Mouse (Mus musculus): Measurements from ENCODE around the gene Aplf.

Gene Aplf

GRCm38 (mm10) chr6:87623151-87623550 lies 48.8 kb downstream of the Aplf start:
- DNase-seq = no peak

DNA sequence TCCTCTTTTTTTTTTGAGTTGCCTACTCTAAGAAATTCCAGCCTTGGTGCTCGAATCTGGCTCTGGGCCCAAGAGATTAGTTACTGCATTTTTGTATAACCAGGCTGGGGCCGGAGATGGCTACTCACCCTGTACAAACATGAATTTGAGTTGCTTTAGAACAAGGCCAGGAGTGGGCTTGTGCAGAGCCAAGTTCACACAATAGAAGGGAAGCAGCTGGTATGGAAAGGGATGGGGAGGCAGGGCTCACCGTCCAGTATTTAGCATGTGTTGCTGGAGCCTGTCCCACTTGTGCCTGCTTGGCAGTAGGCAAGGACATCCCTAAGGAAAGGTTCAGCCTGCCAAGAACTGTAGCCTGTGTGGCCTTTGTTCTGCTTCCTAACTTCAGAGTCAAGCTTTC lies 50.7 kb downstream of the Aplf start:
- peak; percentile 40 for DNase-seq

DNA sequence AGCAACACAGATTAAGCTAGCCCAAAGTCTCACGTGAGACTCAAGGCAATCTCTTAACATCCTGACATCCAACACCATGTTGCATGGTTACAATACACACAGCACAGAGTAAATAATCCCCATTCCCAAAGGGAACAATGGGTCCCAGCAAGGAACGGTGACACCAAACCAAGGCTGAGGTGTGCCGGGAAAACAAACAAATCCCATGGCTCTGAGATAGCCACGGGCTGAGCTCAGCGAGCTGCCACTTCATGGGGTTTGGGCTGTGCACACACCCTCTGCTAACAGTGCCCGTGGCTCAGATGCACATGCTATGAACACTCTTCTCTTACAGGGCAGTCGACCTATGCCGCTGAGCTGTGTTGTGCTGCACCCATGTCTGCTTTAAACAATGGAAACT lies 54.0 kb downstream of the Aplf start:
- no peak for DNase-seq

GRCm38 (mm10) chr6:87615696-87616083 lies 56.3 kb downstream of the Aplf start:
- DNase-seq = no peak

- DNase-seq = peak; percentile 53
These were observed 56.9 kb downstream of the Aplf start for GRCm38 (mm10) chr6:87614794-87615695.

GRCm38 (mm10) chr6:87599825-87600224 lies 72.2 kb downstream of the Aplf start:
- DNase-seq = no peak

DNA sequence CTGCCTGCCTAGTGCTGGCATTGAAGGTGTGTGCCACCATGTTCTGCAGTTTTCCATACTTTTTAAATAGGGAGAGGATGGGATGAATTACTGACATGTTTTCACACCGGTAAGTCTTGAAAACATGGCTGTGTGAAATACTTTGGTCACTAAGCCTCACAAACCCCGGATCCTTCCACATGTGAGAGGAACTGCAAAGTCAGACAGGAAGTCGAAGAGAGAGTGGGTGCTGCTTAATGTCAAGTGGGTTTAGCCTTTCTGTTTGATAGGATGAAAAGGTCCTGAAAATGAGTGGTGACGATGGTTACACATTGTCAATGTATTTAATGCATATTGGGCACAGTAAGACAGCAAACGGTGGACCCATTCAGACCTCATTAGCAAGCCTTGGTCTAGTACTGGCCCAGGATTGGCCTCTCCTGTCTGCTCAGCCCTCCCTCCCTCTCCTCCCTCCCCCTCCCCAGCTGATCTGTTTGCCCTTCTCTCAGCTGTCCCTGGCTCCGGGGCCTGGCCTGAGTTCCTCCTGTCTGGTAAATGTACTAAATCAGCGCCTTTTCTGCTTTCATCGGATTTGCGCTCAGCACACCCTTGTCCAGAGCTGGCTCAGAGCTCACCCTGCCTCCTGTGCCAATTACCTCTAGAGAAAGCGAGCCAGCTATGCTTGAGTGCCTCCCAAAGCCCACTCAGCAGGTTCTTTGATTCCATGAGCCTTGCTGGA lies 74.7 kb downstream of the Aplf start:
- DNase-seq = peak; percentile 55

- DNase-seq = no peak
These were observed 77.8 kb downstream of the Aplf start for GRCm38 (mm10) chr6:87594188-87594587.

- peak; percentile 43 for DNase-seq
These were observed 81.4 kb downstream of the Aplf start, which contains the start of gene Prokr1 for GRCm38 (mm10) chr6:87590394-87591281. Gene Prokr1, minus strand, starts transcription at chr6:87590743.

DNA sequence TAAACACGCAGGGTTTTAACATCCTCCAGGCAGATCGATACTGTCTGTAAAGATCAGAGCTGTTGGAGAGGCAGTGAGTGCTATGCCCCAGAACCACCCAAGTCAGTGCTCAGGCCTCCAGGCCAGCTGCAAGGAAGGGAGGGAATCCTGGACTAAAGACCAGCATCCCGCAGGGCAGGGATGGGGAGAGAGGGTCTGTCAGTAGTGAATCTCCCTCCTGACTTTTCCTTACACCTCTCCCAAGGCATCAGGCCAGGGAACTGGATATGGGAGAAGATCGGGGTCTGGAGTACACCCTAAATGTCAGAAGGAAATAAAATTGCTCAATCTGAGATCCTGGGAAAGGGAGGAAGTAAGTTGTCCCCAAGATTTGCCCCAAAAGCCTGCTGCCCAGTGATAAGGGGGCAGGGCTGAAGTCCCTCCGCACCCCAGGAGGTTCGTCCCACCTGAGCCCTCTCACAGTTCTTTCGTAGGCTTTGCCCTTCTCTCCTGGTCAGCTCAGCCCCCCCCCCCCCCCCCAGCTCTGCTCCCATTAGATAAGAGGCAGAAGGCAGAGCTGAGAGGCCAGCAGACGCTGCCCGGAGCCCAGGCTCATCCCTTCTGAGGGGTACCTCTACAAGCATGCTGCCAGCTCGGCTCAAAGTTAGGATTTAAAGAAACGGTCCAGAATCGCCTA lies 82.1 kb downstream of the Aplf start:
- no peak for DNase-seq

GRCm38 (mm10) chr6:87583991-87584390 lies 88.0 kb downstream of the Aplf start:
- no peak for DNase-seq

- DNase-seq = no peak
These were observed 88.8 kb downstream of the Aplf start for GRCm38 (mm10) chr6:87583183-87583611.

DNA sequence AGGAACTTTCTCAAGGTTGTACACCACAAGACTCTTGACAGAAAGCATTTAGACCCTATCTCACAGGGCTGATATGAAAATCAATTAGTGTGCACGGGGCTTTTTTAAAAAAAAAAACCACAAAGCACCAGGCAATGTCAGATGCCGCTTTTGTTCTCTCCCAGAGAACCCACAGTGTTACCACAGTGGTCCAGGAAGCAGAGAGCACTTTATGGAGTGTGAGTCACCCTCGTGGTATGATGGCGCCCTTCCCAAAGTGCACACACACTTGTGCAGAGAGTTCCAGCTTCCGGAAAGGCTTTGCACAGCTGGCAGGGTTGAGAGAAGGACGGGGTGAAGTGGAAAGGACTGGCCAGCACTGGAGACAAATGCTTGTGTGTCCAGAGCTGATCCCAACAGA lies 89.5 kb downstream of the Aplf start:
- DNase-seq = no peak

- no peak for DNase-seq
These were observed 90.4 kb downstream of the Aplf start for GRCm38 (mm10) chr6:87581581-87581980.

GRCm38 (mm10) chr6:87581071-87581470 lies 90.9 kb downstream of the Aplf start:
- DNase-seq = no peak

Measured in kidney, adult 18-20 months (tissue).